Mouse (Mus musculus): ENCODE data around the gene Atg7. TPM values are rescaled to one million over a fixed set of nuclear protein-coding genes. Genes with fewer than 3 reads are reported as not detected.

The Atg7 gene
- polyA plus RNA-seq, 1 experiment, result 16.8 TPM

DNA sequence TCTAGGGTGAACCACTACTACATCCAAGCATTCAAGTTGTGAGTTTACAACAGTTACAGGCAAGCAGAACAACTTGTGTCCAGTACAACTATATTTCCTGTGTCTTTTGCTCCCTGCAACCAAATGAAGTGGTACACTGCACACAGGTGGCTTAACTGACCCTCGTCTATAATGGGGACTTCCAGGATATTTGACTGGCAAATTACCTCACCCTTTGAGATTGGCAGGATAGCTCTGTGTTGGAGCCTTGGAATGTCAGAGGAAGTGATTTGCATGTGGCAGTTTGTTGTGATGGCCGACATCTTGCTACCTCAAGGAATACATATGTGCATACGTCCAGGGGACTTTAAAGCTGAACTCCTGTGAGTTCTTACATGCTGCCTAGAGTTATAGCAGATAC, 164.6 kb downstream of the Atg7 start:
- 88% methylated on average over 3 of the region's 3 CpGs for WGBS
- DNase-seq (ENCODE audit: low read depth, low spot score), result no peak

DNA sequence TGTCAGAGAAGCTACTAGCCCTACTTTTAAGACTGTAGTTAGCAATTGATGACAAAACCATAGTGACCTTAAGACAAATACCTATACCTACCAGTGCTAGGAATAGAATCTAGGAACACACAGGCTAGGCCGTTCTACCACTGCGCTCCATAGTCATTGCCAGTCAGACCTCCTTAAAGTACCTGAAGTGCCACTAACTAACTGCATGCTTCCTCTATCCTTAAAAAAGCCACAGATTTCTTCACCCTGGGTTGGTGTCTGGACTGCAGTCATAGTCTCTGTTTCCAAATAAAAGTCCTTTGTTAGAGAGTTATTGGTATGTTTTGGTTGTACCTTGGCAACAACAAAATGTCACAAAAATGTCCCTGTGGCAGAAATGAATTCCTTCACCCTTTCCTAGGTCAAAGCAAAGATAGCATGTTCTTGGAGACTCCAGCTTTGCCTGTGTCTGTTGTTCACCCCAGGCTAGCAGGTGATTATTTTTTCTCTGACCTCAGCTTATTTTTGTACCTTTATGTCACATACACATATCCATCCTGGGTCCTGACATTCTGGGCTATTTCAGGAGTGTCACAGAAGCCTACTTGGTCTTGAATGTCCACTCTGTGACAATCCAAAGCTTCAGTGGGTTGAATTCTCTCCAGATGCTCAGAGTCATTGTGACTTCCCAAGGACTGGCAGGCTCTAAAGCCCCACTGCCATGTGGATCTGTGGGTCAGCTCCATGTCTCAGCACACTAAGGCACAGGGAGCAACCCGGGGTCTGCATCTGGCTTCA, 165.9 kb downstream of the Atg7 start:
- 92% methylated on average over 3 of the region's 3 CpGs for WGBS

DNA sequence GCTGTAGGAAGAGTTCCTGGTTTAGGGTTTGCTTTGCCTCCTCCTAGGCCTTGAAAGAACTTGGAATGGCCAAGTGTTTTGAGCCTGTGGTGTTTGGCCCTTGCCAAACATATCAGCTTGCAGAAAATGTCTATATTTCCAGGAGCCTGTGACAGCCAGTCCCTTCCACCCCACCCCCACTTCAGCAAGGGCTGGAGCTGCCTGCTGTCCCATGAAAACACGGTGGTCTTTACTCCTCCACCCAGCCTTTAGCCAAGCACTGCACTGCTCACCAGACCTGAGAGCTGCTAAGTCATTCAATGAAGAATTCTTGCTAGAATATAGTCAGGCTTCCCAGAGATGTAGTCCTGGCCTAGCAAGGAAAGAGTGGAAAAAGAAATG, 166.5 kb downstream of the Atg7 start:
- WGBS, result 69% methylated on average over 1 of the region's 1 CpGs
- no peak for DNase-seq (ENCODE audit: low read depth, low spot score)

More for the DNA sequence above, 165.9 kb downstream of the Atg7 start:
- no peak for DNase-seq (ENCODE audit: low read depth, low spot score)

DNA sequence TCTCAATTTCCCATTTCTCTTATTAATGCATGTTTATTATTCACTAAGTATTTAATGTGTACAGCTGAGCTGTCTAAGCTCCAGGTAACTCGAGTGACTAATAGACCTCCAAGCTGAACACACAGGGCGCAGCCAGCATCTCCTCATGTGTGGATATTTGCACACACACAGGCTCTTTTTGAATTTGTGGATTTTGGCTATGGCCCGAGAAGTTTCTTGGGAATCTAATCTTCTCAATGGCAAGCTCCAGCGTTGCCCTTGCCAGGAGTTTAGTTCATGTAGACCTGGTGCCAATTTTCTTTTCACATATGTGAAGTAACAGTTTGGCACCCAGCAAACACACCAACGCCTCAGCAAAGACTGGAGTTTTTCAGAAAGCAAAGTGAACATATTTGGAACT, 169.4 kb downstream of the Atg7 start:
- DNase-seq (ENCODE audit: low read depth, low spot score), result no peak
- 38% methylated on average over 5 of the region's 5 CpGs for WGBS

DNA sequence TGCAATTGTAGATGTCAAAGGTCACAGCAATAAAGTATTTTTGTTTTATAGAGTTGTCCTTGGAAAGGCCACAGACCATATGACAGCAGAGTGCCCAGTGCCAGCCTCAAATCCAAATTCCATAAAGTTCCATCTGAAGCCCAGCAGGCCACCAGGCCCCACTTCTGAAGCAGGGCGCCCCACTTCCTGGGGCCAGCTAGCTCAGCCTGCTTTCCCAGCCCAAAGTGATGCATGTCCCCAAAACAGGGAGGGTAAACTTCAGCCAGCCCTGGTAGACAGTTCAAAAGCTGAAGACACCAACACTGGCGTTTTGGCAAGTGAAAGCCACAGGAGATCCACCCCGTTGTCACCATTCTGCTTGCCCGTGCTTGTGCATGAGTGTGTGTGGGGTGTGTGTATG, 169.9 kb downstream of the Atg7 start:
- WGBS, result 82% methylated on average over 4 of the region's 4 CpGs
- DNase-seq (ENCODE audit: low read depth, low spot score), result no peak

DNA sequence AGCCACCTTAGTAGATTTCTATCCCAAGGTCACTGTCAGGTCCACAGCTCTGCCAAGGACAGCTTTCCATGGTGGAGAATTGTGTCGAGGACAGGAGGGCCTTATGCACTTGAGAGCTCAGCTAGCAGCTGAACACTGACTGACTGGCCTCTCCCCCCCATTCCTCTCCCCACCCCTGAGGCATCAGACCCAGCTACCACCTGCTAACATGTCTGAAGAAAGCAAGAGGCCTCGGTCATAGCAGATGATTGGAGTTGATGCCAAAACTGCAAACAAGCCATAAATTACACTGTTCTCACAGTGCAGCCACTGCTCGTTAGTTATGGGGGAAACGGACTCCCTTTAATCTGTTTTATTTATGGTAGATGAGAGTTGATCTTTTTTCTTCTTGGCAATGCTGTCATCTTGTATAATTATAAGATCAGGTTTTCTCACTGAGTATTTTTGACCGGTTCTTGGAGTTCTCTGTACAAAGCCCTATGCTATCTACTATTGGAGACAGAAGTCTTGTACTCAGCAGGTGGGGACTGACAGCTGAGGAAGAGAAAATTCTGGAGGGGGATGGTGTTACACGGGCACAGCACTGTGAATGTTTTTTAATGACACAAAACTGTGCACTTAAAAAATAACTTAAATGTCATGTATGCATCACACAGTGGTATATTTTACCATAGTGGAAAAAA, 171.4 kb downstream of the Atg7 start:
- 41% methylated on average over 6 of the region's 6 CpGs for WGBS
- no peak for DNase-seq (ENCODE audit: low read depth, low spot score)

DNA sequence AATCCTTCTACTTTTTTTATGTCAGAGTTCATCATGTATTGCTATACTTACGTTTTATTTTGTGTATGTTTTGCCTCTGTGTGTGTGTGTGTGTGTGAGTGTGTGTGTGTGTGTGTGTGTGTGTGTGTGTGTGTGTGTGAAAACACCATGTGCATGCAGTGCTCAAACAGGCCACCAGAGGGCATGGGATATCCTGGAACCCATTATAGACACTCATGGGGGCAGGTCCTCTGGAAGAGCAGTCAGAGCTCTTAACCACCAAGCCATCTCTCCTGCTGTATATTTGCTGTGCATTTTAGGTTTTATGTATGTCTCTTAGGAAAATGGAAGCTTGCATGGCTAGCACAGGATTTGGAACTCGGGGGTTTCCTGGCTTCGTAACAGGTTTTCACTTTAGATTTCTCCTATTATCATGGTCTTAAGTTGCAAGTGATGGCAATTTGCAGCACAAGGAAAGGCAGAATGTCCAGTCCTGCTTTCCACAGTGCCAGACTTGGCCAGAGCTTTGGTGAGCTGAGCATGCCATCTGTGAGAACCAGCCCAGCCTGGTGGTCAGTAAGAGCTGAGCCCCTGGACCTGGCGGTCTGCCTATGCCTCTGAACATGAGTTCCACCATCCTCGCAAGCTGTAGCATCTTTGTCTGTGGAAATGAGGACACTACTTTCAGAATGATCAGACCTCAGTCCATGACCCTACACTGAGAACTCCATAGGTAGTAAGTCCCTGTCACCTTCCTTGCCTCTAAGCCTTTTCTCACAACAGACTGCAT, 172.2 kb downstream of the Atg7 start:
- WGBS, result 92% methylated on average over 5 of the region's 5 CpGs
- no peak for DNase-seq (ENCODE audit: low read depth, low spot score)

DNA sequence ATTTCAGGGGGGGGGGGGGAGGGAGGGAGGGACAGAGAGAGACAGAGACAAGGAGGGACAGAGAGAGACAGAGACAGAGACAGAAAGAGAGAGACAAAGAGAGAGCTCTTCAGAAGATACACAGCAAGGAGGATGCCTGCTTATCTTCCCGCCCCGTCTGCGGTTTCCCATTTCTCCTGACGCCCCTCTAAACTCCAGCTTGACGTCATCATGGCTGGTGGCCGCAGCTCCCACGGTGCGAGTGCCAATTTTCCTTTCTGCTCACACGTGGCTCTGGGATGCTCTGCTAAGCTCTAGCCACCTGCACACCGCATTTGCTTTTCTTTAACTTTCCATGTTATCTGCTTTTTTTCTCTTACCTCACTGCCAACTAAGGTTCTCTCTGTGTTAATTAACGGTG, 175.1 kb downstream of the Atg7 start:
- DNase-seq (ENCODE audit: low read depth, low spot score), result no peak
- 51% methylated on average over 11 of the region's 11 CpGs for WGBS

DNA sequence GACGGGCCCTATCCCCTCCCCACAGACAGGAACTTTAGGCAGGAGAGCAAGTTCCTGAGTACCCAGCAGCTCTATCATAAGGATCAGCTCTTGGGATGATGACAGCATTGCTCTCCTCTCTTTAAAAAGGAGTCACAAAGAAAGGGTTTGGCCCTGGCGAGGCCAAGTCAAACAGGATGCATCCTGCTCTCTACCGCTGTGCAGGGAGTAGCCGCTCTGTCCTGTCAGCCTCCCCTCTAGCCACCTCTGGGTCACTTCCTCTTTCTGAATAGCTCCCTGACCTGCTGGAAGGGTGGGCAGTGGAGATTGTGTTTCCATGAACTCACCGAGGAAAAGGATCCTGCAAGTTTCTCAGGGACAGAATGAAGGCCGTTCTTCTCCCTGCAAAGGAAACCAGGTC, 175.6 kb downstream of the Atg7 start:
- WGBS, result 51% methylated on average over 6 of the region's 6 CpGs
- DNase-seq (ENCODE audit: low read depth, low spot score), result no peak

DNA sequence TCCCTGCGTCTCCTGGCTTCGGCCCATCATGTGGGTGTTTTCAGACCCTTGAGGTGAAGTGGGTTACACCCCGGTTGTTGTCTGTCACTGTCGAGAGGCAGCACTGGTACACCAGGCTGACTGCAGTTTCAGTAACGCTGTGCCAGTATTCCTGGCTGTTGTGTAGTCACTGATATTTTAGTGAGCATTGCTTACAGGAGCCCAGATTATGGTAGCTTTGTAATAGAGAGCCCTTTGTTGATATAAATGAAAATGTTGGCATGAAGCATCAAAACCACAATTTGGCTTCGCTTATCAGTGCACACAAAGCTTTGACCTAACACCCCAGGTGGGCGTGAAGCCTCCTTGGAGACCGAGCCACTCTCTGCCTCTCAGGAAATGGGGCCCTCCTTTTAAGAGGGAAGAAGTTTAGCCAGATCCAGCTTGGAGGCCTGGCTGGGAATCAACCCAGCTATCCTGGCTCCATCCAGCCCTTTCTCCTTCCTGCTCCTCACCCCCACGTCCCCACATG, 177.1 kb downstream of the Atg7 start:
- DNase-seq (ENCODE audit: low read depth, low spot score), result no peak
- 33% methylated on average over 9 of the region's 9 CpGs for WGBS

DNA sequence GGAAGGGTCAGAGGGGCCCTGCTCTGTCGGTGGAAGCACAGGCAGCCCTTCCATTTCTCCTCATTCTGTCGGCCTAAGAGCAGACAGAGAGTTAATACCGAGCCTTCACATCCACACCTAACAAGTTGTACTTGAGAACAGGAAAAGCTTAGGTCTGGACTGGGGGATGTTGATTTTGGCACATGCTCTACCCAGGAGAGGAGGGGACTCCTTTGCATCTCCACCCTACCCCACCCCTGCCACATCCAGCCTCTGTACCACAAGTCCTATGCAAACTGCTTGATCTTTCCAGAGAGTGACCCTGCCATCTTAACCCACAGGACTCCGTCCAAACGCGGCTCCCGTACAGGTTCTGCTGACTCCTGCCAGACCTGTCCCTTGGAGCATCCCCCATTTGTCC, 178.7 kb downstream of the Atg7 start:
- 85% methylated on average over 7 of the region's 7 CpGs for WGBS
- no peak for DNase-seq (ENCODE audit: low read depth, low spot score)

DNA sequence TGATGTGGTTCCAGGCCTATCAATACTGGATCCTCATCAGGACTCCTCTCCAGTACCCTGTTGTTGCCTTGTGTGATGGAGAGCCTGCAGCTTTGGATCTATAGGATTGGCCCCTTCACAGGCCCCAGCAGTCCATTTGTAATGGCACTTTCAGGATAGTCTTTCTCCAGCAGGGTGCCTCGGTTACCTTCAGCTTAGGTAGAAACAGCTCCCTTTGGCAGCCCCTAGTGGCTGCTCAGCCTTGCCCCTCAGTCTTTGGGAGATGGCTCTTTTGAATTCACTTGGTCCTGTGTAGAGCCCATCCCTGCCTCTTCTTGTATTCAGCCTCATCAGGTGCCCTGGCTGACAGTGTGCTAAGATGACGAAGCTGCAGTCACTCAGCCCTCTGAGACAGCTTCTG, 184.0 kb downstream of the Atg7 start:
- WGBS, result 86% methylated on average over 2 of the region's 2 CpGs
- no peak for DNase-seq (ENCODE audit: low read depth, low spot score)

DNA sequence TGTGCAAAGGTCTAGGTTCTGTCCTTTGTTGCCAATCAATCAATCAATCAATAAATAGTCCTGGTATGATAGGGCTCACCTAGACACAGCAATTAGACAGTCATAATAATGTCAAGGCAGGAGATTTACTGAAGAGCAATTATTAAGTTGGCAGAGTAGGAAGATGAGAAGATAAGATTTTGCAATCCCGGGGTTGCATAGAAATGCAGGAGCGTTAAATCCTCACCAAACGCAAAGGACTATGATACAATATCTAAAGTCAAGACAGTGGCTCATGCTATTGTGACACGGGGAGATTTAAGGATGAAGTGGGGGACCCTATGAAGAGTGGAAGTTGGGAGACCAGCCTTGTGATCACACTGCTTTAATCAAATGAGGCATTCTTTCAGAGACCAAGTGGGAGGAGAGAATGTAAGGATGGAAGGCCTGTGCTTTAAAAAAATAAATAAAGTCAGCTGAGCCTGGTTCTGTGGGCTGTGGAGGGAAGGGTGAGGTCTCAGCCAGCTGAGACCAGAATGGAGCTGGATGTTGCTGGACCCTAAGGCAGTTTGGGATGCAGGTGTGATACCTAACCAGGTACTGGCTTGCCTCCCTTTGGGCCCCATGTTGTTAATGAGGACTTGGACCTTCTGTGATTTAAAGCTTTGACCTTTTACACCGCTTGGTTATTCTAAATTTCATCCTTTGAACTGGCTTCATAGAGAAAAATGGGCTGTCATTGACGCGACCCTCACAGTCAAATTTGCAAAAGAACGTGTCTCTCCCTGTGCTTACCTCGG, 187.0 kb downstream of the Atg7 start:
- DNase-seq (ENCODE audit: low read depth, low spot score), result no peak
- 89% methylated on average over 9 of the region's 9 CpGs for WGBS

DNA sequence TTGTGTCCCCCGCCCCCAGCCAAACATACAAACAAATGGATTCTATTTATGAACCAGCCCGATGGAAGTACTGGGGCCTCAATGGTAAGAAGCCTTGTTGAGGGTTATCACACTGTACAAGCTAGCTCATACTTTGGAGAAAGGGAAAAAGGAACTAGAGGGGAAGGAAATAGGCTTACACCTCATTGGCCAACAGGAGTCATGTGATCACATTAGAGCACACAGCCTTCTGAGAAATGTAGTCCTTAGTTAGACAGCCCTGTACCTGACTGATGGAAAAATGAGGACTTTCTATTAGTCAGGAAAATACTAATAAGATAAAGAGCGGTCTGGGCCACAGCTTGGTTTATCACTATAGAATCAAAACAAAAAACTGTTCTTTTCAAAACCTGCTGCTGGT, 188.9 kb downstream of the Atg7 start:
- DNase-seq (ENCODE audit: low read depth, low spot score), result no peak
- 91% methylated on average over 3 of the region's 3 CpGs for WGBS

DNA sequence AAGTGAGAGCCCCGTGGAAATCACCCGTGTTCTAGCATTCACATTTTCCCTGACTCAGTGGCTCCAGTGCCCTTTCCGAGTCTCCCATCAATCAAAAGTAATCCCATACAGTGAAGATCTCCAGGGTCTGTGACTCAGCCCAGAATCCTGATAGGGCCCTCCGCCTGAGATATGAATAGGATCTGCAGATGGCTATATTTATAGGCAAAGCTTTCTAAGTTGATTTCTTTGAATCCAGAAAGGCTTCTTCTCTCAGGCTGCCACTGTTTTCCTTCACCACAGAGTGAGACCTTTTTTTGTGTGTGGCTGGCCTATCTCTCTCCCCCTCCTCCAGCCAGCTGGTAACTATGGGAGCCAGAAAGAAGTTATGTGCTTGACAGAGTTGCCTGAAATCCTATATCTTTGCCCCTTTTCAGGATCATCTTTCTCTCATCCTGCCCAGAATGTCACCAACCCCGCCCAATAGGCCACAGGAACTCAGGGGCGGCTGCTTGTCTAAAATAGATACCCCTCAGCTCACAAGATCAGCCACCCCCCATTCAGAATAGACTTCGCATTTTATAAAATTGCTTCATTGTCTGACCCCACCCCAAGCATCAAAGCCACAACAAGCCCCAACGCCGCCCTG, 190.3 kb downstream of the Atg7 start:
- DNase-seq (ENCODE audit: low read depth, low spot score), result no peak
- 89% methylated on average over 9 of the region's 9 CpGs for WGBS

DNA sequence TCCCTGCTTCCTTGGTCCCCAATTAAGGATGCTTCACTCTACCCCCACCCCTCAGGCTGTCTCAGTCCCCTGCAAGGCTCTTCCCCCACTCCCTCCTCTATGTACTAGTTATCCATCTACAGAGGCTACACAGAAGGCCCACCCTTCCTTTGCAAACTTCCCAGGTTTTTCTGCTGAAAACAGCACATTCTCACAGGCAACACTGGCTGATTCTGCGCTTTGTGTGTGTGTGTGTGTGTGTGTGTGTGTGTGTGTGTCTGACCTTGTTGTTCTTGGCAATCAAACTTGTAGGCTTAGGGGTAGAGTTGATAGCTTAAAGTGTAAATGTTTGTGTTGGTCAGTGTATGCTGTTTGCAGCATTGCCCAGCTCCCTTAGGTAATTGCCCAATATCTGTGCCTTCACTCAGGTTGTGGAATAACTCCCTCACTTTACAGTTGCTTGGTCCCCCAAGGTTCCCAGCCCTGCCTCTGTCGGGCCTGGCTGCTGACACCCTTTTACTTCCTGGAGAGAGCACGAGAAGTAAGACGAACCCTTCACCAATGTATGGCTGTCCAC, 191.0 kb downstream of the Atg7 start:
- DNase-seq (ENCODE audit: low read depth, low spot score), result no peak

DNA sequence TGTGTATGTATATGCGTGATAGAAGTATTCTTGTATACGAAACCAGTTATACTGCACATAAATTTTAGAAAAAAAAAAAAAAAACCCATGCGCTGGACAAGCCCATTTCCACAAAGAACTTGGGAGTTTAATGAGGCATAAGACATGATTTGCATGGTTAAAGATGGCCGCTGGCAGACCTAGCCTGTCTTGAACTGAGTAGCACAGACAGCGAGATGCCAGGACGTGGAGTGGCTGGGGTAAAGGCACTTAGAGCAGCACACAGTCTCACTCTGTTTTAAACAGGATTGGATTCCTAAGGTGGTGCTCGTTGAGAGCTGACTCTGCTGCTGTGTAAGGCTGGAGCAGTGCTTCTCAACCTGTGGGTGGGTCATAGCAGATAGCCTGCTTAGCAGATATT, 192.4 kb downstream of the Atg7 start:
- no peak for DNase-seq (ENCODE audit: low read depth, low spot score)
- WGBS, result 90% methylated on average over 7 of the region's 7 CpGs

More for the DNA sequence above, 191.0 kb downstream of the Atg7 start:
- WGBS, result 73% methylated on average over 4 of the region's 4 CpGs

DNA sequence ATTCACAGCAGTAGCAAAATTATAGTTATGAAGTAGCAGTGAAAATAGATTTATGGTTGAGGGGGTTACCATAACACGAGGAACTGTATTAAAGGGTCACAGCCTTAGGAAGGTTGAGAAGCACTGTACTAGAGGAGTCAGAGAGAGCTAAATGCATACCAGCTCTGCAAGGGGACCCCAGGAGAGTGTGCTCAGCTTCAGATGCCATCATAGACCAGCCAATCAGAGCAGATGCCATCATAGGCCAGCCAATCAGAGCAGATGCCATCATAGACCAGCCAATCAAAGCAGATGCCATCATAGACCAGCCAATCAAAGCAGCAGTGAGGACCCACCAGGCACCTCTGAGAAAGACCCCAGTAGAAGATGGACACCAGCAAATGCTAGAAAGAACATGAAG, 192.9 kb downstream of the Atg7 start:
- no peak for DNase-seq (ENCODE audit: low read depth, low spot score)
- 85% methylated on average over 1 of the region's 1 CpGs for WGBS

DNA sequence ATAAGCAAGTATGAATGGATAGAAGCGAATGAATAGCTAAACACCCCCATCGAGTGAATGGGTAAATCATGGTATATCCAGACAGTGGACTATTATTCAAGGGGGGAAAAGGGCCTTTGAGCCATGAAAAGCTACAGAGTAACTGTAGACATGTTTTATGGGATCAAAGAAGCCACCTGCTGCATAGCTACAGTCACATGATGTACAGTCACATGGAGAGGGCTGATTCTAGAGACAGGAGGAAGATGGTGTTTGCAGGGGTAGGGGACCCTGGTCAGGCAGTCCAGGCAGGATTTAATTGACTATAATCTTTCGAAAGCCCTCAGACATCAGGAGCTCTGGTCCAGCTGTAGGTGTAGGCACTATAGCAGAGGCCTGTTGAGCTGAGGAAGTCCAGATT, 193.5 kb downstream of the Atg7 start:
- 86% methylated on average over 3 of the region's 3 CpGs for WGBS

More for the DNA sequence above, 193.5 kb downstream of the Atg7 start:
- DNase-seq (ENCODE audit: low read depth, low spot score), result no peak

Data from large intestine, adult 2 months (tissue).